Mouse (Mus musculus): ENCODE data around the gene Aadacl2. TPM values are rescaled to one million over a fixed set of nuclear protein-coding genes. Genes with fewer than 3 reads are reported as not detected.

Aadacl2 gene
- polyA plus RNA-seq (2012) = not detected in 2 replicates

- no peak for TF ChIP-seq GATA1 (IDR thresholded peaks at IDR 0.05; ENCODE audit: low read length)
Measured at GRCm38 (mm10) chr3:60006443-60006842, at the start of gene Aadacl2. TSS of gene Aadacl2 (plus strand) at chr3:60006743.

GRCm38 (mm10) chr3:59970891-59971290 is 35.7 kb upstream of the Aadacl2 start:
- TF ChIP-seq GATA1 (IDR thresholded peaks at IDR 0.05; ENCODE audit: low read length) = no peak

DNA sequence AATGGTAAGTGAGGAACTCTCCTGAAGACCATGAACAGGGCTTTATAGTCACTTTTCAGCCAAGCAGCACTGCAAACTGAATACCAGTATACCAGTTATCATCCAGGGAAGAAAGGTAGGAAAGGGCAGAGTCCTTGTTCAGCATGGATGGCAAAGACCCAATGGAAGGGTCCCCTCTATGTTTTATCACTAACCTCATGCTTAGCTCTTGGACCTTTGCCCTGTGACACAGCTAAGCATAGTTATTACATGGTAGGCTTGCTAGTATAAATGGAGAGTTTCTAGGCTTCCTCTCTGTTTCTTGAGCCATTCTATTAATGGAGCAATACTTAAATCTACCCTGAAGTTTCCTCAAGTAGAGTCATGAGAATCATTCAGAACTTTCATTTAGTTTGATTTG is 32.0 kb upstream of the Aadacl2 start:
- TF ChIP-seq GATA1 (IDR thresholded peaks at IDR 0.05; ENCODE audit: low read length) = no peak

GRCm38 (mm10) chr3:60003622-60004021 is 2.9 kb upstream of the Aadacl2 start:
- TF ChIP-seq GATA1 (IDR thresholded peaks at IDR 0.05; ENCODE audit: low read length) = no peak

GRCm38 (mm10) chr3:60025417-60025816 is 18.9 kb downstream of the Aadacl2 start, which contains the start of gene Aadac:
TSS of gene Aadac (plus strand) at chr3:60025717.
- no peak for TF ChIP-seq GATA1 (IDR thresholded peaks at IDR 0.05; ENCODE audit: low read length)

GRCm38 (mm10) chr3:60031511-60031910 is 25.0 kb downstream of the Aadacl2 start:
- no peak for TF ChIP-seq GATA1 (IDR thresholded peaks at IDR 0.05; ENCODE audit: low read length)

- no peak for TF ChIP-seq GATA1 (IDR thresholded peaks at IDR 0.05; ENCODE audit: low read length)
Measured at GRCm38 (mm10) chr3:60046221-60046913, 39.8 kb downstream of the Aadacl2 start.

GRCm38 (mm10) chr3:60053231-60053927 is 46.8 kb downstream of the Aadacl2 start:
- TF ChIP-seq GATA1 (IDR thresholded peaks at IDR 0.05; ENCODE audit: low read length) = no peak

DNA sequence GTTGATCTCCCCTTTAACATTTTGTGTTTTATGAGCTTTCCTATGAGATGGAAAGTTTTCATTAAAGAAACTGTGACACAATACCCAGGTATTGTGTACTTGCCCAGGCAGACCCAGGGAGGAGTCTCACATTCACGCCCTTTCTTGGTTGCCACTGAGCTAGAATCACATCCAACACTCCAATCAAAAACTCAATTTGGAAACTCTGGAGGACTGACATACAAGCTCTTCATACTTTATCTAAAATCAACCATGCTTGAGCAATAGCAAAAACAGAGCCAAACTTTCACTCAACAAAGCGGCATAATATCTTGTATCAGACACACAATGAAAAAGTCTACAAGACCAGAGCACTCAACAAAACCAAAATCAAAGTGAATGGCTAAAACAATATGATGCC is 47.4 kb downstream of the Aadacl2 start:
- TF ChIP-seq GATA1 (IDR thresholded peaks at IDR 0.05; ENCODE audit: low read length) = no peak

GRCm38 (mm10) chr3:60056451-60056850 is 49.9 kb downstream of the Aadacl2 start:
- no peak for TF ChIP-seq GATA1 (IDR thresholded peaks at IDR 0.05; ENCODE audit: low read length)

DNA sequence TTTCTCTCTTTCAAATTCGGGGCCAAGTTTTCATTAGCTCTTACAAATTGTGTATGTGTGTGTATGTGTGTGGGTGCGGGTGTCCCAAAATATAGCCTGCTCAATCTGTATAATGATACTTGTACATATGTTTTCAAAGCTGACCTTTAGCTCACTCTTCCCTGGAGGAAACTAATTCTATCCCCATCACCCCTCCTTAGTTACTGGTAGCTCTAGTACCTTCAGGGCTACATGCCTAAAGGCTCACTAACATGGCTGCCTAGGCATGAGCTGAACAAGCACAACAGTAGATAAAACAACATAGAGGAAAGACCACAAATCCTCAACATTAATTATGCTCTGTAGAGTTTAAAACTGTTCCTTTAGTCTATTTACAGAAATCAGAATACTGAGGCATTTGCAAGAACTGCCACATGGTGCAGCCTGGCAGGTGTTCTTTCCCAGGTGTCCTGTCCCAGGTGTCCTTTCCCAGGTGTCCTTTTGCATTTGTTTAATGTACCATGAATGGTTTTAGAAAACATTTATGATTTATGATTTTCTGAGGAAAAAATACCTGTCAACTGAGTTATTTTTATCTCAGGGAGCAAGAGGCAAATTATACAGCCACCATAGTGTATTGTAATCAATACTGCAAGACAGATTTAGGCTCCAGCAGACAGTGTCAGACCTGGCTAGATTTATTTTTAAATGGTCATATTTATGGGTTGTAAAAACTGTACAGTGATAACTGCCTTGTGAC is 50.7 kb downstream of the Aadacl2 start:
- TF ChIP-seq GATA1 (IDR thresholded peaks at IDR 0.05; ENCODE audit: low read length) = no peak

- no peak for TF ChIP-seq GATA1 (IDR thresholded peaks at IDR 0.05; ENCODE audit: low read length)
Measured at GRCm38 (mm10) chr3:60057809-60058082, 51.2 kb downstream of the Aadacl2 start.

Other genes with a start within 250 kb of the Aadacl2 start
- not detected in 2 replicates for gene Gm8298, start 145.7 kb upstream of the Aadacl2 start, polyA plus RNA-seq (2012)
- gene C130079G13Rik, start 81.5 kb upstream of the Aadacl2 start, polyA plus RNA-seq (2012) = not detected in 2 replicates
- not detected in 2 replicates for gene Aadac, start 19.0 kb downstream of the Aadacl2 start, polyA plus RNA-seq (2012)
- not detected in 2 replicates for gene Sucnr1, start 75.1 kb downstream of the Aadacl2 start, polyA plus RNA-seq (2012)